ENCODE assay signal across 18 mouse cellular contexts in the genomic region with DNA sequence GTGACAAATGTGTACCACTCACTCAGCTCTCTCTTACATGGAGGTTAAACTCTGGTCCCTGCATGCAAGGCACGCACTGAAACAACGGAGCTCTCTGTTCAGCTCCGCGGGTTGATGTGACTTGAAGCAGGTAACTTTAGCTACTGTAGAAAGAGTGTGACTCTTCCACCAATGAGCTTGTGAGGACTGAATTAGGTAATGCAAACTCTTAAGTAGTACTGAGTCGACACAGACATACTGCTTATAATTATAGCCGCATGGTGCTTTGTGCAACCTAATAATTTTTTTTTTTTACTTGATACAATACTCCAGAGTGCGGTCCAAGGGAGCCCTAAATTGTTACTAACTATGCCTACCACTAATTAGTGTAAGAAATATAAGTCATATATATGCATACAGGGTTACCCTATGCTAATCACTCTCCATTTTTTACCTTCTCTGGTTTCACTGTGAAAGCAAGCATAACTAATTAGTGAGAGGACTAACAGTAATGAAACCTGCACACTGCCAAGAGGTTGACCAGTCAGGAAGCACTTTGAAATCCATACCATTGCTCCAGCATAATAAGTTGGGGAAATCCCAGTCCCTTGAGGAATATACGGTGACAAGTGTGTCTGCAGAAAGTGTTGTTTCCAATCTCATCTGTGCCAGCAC.
"Had no signal": no experiment of that assay in that cellular context is flagged by ENCODE, and none has a peak within 500 bp of the region (broad histone marks: within the 10 kb centered on the region; RNA-seq: fewer than 3 reads in every experiment).

No protein-coding gene starts in this region.

- H3K9me3 ChIP-seq: midbrain, embryonic 10.5 days; midbrain, embryonic 12.5 days; neural tube, embryonic 13.5 days; neural tube, embryonic 15.5 days; stomach, embryonic 15.5 days had no signal

- H3K36me3 ChIP-seq: midbrain, embryonic 10.5 days; midbrain, embryonic 12.5 days; neural tube, embryonic 13.5 days; neural tube, embryonic 15.5 days; stomach, embryonic 15.5 days had no signal

- ATAC-seq: midbrain, embryonic 16.5 days had no signal

- H3K4me2 ChIP-seq: lung, embryonic 14.5 days; midbrain, embryonic 12.5 days; neural tube, embryonic 13.5 days; neural tube, embryonic 15.5 days; stomach, embryonic 15.5 days had no signal

- H3K4me1 ChIP-seq: midbrain, embryonic 12.5 days; stomach, embryonic 15.5 days had no signal

- H3K27me3 ChIP-seq: midbrain, embryonic 12.5 days; neural tube, embryonic 13.5 days; neural tube, embryonic 15.5 days; stomach, embryonic 15.5 days had no signal

- H3K9ac ChIP-seq: lung, embryonic 14.5 days; midbrain, embryonic 12.5 days; neural tube, embryonic 13.5 days; neural tube, embryonic 15.5 days; stomach, embryonic 15.5 days had no signal

- H3K27ac ChIP-seq: midbrain, embryonic 10.5 days; midbrain, embryonic 12.5 days; neural tube, embryonic 13.5 days; neural tube, embryonic 15.5 days; stomach, embryonic 15.5 days; stomach, postnatal 0 days had no signal

- DNase-seq: lung, adult 18-20 months; lung, embryonic 14.5 days; lung, postnatal 10 days; lung, postnatal 4 days; midbrain, embryonic 14.5 days; retina, postnatal 1 day; right cerebral cortex, postnatal 25 days; thymus, adult 2 months; thymus, postnatal 25 days; thymus, postnatal 4 days had no signal

- H3K4me3 ChIP-seq: midbrain, embryonic 10.5 days; midbrain, embryonic 12.5 days; myocyte; neural tube, embryonic 13.5 days; neural tube, embryonic 15.5 days; stomach, embryonic 15.5 days had no signal
